Mouse (Mus musculus) v-Abl transformed pro-B cells (cell line): ENCODE results near the gene Col4a1.

Experiments
- in situ Hi-C, 2 experiments: fragments of 400-800 bp; cut with MboI; formaldehyde crosslinking; loops; one replicate each; pipeline ENCODE4 v1.15.1; 2025; ENCODE audit not compliant: unreplicated experiment in 2 of 2

Col4a1 gene

GRCm38 (mm10) chr8:11333746-11334145 is 21.1 kb upstream of the Col4a1 start:
- in situ Hi-C loops = no loop called here

- in situ Hi-C loops = no loop called here
Measured at GRCm38 (mm10) chr8:11331561-11331960, 18.9 kb upstream of the Col4a1 start.

- in situ Hi-C loops = no loop called here
Measured at GRCm38 (mm10) chr8:11327722-11328417, 15.2 kb upstream of the Col4a1 start.

DNA sequence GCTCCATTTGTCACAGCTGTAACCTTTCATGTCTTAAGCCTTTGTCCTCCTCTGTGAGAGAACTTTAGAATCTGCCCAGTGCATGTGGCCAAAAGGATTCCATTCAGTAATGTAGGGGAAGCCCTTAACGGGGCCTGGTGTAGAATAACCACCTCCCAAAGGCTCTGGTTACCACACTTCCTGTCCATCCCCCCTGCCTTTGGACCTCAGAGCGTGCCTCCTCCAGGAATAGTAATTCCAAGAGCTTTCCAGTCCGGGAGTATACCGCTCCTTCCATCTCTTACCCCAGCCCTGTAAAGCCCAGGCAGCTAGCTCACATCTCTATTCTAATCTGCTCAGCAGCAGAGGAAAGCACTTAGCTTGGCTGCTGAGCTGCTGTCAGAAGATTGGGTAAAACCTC is 14.7 kb upstream of the Col4a1 start:
- in situ Hi-C loops = no loop called here

DNA sequence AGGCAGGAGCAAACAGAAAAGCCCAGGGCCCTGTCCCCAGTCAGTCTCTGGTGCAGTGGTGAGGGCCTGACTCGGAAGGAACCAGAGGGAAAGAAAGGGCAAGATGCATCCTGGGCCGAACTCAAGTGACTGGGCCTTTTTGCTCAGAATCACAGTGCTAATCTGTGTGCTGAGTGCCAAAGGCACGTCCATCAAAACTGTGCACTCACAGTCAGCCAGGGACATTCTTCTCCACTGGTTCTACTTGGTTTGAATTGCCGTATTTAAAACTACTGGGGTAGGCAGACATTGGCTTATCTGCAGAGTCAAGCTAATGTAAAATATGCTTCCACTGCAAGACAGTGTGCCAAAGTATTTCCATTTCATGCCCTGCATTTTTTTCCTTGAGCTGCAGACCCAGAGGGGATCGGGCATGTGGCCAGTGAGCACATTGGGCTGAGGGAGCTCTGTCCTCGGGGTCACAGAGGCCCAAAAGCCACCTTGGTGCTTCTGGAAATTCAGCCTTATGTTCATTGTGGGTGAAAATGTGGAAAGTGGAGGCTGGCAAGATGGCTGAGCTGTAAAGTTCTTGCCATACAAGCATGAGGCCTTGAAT is 12.3 kb upstream of the Col4a1 start:
- in situ Hi-C loops = no loop called here

GRCm38 (mm10) chr8:11323681-11324080 is 11.1 kb upstream of the Col4a1 start:
- in situ Hi-C loops = no loop called here

- in situ Hi-C loops = no loop called here
Measured at GRCm38 (mm10) chr8:11322724-11323585, 10.3 kb upstream of the Col4a1 start.

DNA sequence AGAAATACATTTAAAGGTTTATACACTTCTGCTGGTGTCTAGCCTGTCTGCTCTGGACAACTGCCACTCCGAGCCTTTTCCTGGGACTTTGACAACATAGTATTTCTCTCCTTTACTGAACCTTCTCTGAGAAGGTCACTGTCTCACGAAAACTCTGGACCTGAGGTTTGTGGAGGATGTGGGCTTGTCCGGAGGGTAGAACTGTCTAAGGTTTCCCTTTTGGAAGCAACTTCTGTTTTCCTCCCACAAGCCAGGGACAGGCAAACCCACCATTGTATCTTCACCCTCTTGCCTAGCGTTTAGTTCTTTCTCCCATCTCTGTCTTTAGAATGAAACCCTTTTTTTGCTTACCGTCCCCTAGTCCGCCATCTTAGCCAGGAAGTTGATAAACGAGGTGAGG is 9.2 kb upstream of the Col4a1 start:
- in situ Hi-C loops = no loop called here

DNA sequence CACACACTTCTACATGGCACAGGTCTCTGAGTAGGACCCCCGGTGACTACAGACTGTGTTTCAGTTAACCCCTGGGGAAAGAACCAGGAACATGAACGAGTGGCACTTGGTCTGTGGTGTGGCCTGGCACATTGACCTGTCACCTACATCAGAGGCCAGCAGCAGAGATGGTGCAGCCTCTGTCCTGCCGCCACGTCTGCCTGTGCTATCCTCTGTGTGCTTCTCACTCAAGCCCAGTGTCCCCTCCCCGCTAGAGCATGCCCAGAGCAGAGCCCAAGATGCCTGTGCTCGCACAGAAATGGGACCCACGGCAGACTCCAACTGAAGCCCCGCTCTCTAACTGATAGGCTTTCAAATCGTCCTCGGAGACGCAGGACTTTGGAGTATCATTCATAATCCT is 6.8 kb upstream of the Col4a1 start:
- in situ Hi-C loops = no loop called here

DNA sequence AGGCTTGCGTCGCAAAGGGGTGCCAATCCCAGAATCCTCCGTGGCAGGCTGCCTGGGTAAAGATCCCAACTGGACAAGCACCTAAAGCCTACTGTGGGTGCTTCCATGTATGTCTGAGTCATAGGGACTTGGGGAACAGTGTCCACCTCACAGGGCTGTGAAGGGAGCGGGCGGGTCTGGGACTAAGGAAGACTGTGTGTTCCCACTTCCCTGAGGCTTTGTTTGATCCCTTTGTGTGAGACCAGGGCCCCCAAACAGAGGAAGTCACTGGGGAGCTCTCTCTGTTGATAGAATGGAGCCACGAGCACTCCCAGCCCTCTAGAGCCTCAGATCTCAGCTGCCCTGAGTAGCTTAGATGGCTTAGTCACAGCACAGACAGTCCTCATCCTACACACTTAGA is 3.5 kb upstream of the Col4a1 start:
- in situ Hi-C loops = no loop called here

GRCm38 (mm10) chr8:11315179-11315943 is 2.7 kb upstream of the Col4a1 start:
- in situ Hi-C loops = no loop called here

- in situ Hi-C loops = no loop called here
Measured at GRCm38 (mm10) chr8:11314613-11315012, 2.0 kb upstream of the Col4a1 start.

GRCm38 (mm10) chr8:11313176-11314111 is 818 bp upstream of the Col4a1 start:
- in situ Hi-C loops = no loop called here

DNA sequence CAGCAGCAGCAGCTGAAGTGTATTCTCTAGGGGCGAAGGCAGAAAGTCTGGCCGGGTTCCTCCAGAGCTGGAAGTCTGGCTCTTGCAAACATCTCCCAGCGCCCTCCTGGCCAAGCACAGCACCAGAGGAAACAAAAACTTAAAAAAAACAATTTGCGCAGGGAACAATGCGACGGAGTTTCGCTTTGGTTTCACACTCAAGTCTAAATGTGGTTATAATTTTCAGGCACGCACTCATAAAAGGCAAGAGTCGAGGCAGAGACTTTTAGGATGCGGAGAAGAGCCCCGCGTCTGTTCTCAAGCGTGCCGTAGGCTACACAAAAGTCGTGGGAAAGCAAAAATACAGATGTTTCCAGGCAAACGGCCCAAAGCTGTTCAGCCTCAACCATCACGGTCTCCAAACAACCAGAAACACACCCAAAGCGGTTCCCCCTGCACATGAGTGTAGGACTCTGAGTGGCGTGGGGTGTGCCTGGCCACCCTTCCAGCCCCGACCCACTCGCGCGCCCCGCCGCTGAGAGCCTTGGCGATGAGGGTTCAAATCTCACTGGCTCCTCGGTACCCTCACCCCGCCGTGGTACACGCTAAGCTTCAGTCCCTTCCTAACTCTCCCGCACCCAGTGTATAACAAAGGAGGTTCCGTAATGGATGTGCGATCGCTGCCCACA is 811 bp downstream of the Col4a1 start:
- in situ Hi-C loops = no loop called here

- in situ Hi-C loops = no loop called here
Measured at GRCm38 (mm10) chr8:11310049-11310448, 2.6 kb downstream of the Col4a1 start.

DNA sequence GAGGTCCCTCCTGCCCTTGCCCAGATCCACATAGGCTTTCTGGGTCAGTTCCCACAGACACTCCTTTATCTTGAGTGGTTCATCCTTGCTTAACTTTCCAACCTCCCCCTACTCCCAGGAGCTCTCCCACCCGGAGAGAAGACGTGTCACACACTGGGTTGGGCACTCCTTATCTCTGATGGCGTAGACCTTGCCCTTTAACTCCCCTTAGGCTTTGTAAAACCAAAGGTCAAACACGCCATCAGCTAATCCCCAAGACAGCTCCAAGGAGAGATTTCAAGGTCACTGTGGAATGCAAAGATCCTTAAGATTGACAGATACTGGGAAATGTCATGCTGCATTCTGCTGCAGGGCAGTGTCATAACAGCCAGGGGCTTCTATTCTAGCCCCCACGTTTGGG is 3.4 kb downstream of the Col4a1 start:
- in situ Hi-C loops = no loop called here

DNA sequence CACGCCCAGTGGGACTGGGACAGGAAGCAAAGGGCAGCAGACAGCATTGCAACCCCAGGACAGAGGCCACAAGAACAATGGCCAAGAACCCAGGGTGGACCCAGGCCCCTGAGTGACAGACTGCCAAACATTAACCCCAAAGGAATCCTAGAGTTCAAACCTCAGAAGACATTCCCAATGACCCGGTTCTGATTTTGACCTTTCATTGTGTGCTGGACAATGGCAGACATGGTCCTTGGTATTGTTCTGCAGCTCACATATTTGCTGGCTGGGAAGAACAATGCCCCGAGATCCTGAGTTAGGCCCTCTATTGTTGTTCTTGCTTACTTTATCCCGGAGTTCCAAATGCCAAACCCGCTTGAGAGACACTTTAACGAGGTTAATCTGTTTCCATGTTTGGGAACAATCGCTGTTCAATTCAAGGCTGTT is 4.0 kb downstream of the Col4a1 start:
- in situ Hi-C loops = no loop called here

GRCm38 (mm10) chr8:11307451-11307850 is 5.2 kb downstream of the Col4a1 start:
- in situ Hi-C loops = no loop called here

- in situ Hi-C loops = no loop called here
Measured at GRCm38 (mm10) chr8:11305539-11305938, 7.1 kb downstream of the Col4a1 start.
